Mouse (Mus musculus) bone marrow macrophage, adult 2 months (primary cell): ENCODE data around the gene Mmp2. TPM values are rescaled to one million over a fixed set of nuclear protein-coding genes. Genes with fewer than 3 reads are reported as not detected.

Experiments
- H3K27ac ChIP-seq: 2 replicates; pipeline ENCODE4 v1.5.1; 2012; ENCODE audit warnings: low read depth, low read length; ENCODE audit not compliant: insufficient read depth
- H3K4me1 ChIP-seq: 2 replicates; pipeline ENCODE4 v1.6.1; 2012; ENCODE audit warnings: low read length; ENCODE audit not compliant: control insufficient read depth, insufficient read depth
- H3K4me3 ChIP-seq: 2 replicates; pipeline ENCODE4 v1.5.1; 2012; ENCODE audit warnings: mild to moderate bottlenecking, low read length, moderate library complexity; ENCODE audit not compliant: insufficient read depth
- CTCF ChIP-seq: IDR thresholded peaks from 2 replicates; pipeline ENCODE4 v1.5.1; 2012; ENCODE audit warnings: low read depth, mild to moderate bottlenecking, low read length, moderate library complexity
- POLR2A ChIP-seq: IDR thresholded peaks from 2 replicates; pipeline ENCODE4 v1.6.1; 2012; ENCODE audit warnings: mild to moderate bottlenecking, low read depth, low read length, borderline replicate concordance
- polyA plus RNA-seq: library from polyadenylated mRNA; stranded (reverse); fragments of >200 nt; gene quantifications from 2 replicates; pipeline ENCODE4 v1.2.4, GENCODE M21; 2012; ENCODE audit not compliant: missing spikeins, insufficient read depth, insufficient read length

The Mmp2 gene
- polyA plus RNA-seq, 1 experiment: 2.5 TPM

GRCm38 (mm10) chr8:92893870-92894269 lies 66.8 kb downstream of the Mmp2 start:
- Histone ChIP-seq H3K4me3 (no peak overlapping the region), H3K4me1 (0 out of 2 replicates have a peak, but pooled peaks cover 2% of the 10 kb centered on the region), H3K27ac (no peak overlapping the region)
- TF ChIP-seq POLR2A (no peak), CTCF (no peak)

- no peak overlapping the region for H3K4me3 ChIP-seq
- 0 out of 2 replicates have a peak, but pooled peaks cover 2% of the 10 kb centered on the region for H3K4me1 ChIP-seq
- no peak overlapping the region for H3K27ac ChIP-seq
- no peak for TF ChIP-seq POLR2A
- no peak for TF ChIP-seq CTCF
Observed at GRCm38 (mm10) chr8:92895053-92895452, 68.0 kb downstream of the Mmp2 start.

- no peak overlapping the region for H3K27ac ChIP-seq
- TF ChIP-seq POLR2A (no peak), CTCF (no peak)
- H3K4me3 ChIP-seq: no peak overlapping the region
- 0 out of 2 replicates have a peak, but pooled peaks cover 2% of the 10 kb centered on the region for H3K4me1 ChIP-seq
Observed at GRCm38 (mm10) chr8:92896056-92896455, 69.0 kb downstream of the Mmp2 start.

GRCm38 (mm10) chr8:92896611-92897010 lies 69.5 kb downstream of the Mmp2 start:
- no peak overlapping the region for H3K4me3 ChIP-seq
- H3K4me1 ChIP-seq: 0 out of 2 replicates have a peak, but pooled peaks cover 2% of the 10 kb centered on the region
- no peak overlapping the region for H3K27ac ChIP-seq
- TF ChIP-seq POLR2A: no peak
- TF ChIP-seq CTCF: no peak

- Histone ChIP-seq H3K4me3 (no peak overlapping the region), H3K27ac (no peak overlapping the region), H3K4me1 (0 out of 2 replicates have a peak, but pooled peaks cover 2% of the 10 kb centered on the region)
- TF ChIP-seq CTCF (no peak), POLR2A (no peak)
Observed at GRCm38 (mm10) chr8:92897794-92898193, 70.7 kb downstream of the Mmp2 start.

GRCm38 (mm10) chr8:92899590-92899989 lies 72.5 kb downstream of the Mmp2 start:
- no peak for TF ChIP-seq POLR2A
- TF ChIP-seq CTCF: no peak
- H3K4me3 ChIP-seq: no peak overlapping the region
- 0 out of 2 replicates have a peak, but pooled peaks cover 2% of the 10 kb centered on the region for H3K4me1 ChIP-seq
- H3K27ac ChIP-seq: no peak overlapping the region

GRCm38 (mm10) chr8:92901107-92901506 lies 74.0 kb downstream of the Mmp2 start, which contains the start of gene Capns2:
Capns2 (plus strand) TSS chr8:92901407.
- H3K27ac ChIP-seq: no peak within 1 kb of the TSS
- H3K4me3 ChIP-seq: no peak within 1 kb of the TSS
- 0 out of 2 replicates have a peak, but pooled peaks cover 2% of the 10 kb centered on the region for H3K4me1 ChIP-seq
- TF ChIP-seq CTCF (no peak), POLR2A (no peak)

GRCm38 (mm10) chr8:92902981-92903380 lies 75.9 kb downstream of the Mmp2 start:
- H3K4me1 ChIP-seq: 0 out of 2 replicates have a peak, but pooled peaks cover under 1% of the 10 kb centered on the region
- TF ChIP-seq CTCF: no peak
- no peak for TF ChIP-seq POLR2A
- no peak overlapping the region for H3K4me3 ChIP-seq

More at GRCm38 (mm10) chr8:92902981-92903380, 75.9 kb downstream of the Mmp2 start:
- H3K27ac ChIP-seq: no peak overlapping the region

Other genes starting within 250 kb of the Mmp2 start
- not detected in 2 replicates for gene Irx6, start 153.0 kb upstream of the Mmp2 start, polyA plus RNA-seq
- gene Lpcat2, start 28.0 kb downstream of the Mmp2 start, polyA plus RNA-seq: 130 TPM in 2 replicates
- gene Capns2, start 74.1 kb downstream of the Mmp2 start, polyA plus RNA-seq: 2.8 and 4.9 TPM in 2 replicates
- not detected in 2 replicates for gene Slc6a2, start 132.8 kb downstream of the Mmp2 start, polyA plus RNA-seq
- not detected in 2 replicates for gene Ces1a, start 220.9 kb downstream of the Mmp2 start, polyA plus RNA-seq